Mouse (Mus musculus): ENCODE results near the gene Nlrp10. TPM values are rescaled to one million over a fixed set of nuclear protein-coding genes. Genes with fewer than 3 reads are reported as not detected.

The Nlrp10 gene
- polyA plus RNA-seq (2012), result 0.04 and 0.05 TPM in 2 replicates

DNA sequence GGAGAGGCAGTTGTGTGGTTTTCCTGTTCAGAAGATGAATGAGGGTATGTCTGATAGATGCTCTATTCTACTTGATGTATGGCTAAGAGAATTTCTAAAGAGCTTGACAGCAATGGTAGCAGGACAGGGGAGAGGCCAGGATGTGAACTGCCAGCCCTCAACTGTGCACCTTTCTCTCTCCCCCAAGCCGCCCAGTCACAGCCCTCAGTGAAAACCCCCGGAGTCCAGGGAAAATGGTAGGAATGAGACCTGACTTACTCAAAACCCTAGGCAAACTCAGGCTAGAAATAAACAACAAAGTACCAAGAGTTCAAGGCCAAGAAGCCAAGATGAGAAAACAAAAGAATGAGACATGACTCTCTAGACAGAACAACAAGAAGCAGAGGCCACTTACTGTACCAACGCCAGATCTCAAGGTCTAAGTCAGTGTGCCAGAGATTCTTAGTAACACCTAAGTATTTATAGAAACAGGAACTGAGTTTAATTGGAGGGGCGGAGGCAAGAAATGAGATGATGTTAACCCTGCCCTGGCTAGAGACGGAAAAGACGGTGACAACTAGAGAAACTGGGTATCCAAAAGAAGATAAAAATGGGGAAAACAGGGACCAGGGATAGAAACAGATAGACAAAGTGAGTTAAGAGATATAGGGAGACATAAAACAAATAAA, at the start of gene Nlrp10:
Gene Nlrp10 (minus strand): TSS at position 453 of the 668 bp plus-strand sequence.
- TF ChIP-seq GATA1 (IDR thresholded peaks at IDR 0.05; ENCODE audit: low read length), result no peak

DNA sequence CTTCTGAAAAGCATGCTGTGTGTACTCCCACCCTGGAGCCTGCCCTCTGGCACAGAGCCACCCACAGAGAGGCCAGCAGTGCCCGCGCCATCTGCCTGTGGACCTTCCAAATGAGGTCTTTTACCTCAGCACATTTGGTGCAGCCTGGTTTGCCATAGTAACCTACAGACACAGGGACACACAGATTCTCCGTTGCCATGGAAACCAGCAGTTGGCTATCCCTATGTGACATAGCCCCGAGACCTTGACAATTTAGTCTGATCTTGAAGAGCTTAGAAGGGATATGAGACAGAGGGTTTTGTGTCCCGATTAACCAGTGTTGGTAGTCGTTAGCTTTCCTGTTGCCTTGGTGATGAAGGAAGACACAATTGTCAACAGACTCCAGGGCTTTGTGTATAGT, 42.3 kb upstream of the Nlrp10 start:
- TF ChIP-seq GATA1 (IDR thresholded peaks at IDR 0.05; ENCODE audit: low read length), result no peak

DNA sequence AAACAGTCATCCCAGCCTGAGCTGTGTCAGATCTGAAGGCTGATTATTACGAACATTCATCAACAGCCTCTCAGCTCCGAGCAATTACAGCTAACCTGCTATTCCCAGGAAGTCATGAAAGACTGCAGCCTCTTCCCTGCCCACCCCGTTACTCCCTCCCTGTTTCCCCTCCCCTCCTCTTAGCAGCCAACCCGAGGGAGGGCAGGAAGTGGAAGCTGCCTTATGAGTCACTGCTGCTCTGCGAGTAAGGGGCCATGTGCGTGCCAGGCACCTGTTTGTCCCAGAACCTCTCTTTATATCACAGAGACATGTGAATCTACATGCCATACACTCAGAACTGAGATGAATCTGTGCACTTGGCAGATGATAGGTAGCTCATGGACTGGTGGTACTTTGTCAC, 38.2 kb upstream of the Nlrp10 start:
- TF ChIP-seq GATA1 (IDR thresholded peaks at IDR 0.05; ENCODE audit: low read length), result no peak

DNA sequence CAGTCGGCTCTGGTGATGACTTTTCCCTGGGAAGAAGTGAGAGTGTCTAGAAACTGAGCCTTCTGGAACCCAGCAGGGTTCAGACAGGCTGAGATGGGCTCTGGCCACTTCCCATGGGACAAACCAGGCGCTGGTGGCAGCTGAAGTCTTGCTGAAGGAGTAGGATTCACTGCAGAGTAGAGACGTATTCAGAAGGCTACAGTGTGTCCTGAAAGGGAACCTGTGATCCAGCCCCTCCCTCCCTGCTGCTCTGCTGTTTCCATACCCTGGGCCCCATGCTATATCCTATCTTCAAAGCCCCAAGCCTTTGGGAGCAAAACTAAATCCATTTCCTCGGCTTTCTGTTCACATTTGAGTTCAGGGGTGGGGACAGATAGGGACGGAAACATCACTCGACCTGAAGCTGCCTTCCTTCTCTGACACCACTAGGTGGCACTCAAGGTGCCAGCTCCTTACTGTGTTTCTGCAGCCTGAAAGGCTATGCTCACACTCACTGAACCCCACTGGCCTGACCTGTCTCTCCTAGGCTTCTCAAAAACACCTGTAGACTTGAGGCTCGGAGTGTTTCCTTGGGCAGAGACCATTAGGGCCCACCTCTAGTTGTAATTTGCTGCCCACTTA, 36.9 kb upstream of the Nlrp10 start:
- no peak for TF ChIP-seq GATA1 (IDR thresholded peaks at IDR 0.05; ENCODE audit: low read length)

DNA sequence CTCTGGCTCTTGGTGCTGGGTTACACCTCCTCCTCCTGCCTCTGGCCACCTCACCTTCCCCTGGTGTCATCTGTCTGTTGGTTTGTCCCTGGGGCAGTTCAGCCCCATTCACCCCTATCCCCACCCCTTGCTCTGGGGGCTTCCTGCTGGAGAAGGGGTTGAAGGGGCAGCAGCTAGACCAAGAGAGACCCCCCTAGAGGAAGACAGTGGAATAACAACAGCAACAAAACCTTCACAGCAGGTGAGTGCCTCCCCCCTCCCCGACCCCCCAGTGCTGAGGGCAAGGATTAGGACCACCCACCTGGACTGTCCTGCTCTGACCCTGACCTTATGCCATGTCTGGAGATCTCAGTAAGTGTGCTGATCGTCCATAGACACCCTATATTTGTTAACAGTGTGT, 36.0 kb upstream of the Nlrp10 start:
- no peak for TF ChIP-seq GATA1 (IDR thresholded peaks at IDR 0.05; ENCODE audit: low read length)

DNA sequence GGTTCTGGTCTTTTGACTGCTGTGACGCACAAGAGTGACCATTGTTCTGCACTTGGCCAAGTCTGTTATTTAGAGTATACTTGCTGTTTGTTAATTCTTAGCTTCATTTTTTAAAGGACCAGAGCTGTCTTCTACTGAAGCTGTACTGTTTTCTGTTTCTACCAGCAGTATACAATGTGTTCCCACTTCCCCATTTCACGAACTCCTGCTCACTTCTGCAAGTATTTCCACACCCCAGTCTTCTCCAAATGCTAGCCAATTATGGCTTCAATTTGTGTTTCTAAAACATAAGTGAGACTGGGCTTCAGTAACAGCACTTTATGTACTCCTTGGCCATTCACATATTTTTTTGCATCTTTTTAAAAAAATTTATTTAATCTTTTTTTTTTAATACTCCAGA, 27.8 kb upstream of the Nlrp10 start:
- no peak for TF ChIP-seq GATA1 (IDR thresholded peaks at IDR 0.05; ENCODE audit: low read length)

DNA sequence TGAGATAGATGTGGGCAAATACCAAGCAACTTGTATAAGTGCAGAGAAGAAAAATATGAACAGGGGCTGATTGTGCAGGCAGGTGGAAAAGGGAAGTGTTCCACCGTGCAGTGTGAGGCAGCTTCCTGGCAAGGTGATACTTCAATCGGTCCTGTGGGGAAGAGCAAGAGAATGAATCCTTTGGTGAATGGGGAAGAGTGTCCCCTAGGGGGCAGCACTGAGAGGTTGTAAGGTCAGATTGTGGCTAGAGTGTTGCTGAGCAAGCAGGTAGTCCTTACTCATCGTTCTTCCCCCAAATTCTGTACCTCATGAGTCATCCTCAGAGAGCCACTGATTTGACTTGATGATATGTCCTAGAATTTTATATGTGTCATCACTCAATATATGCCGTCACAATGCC, 24.2 kb upstream of the Nlrp10 start:
- no peak for TF ChIP-seq GATA1 (IDR thresholded peaks at IDR 0.05; ENCODE audit: low read length)

DNA sequence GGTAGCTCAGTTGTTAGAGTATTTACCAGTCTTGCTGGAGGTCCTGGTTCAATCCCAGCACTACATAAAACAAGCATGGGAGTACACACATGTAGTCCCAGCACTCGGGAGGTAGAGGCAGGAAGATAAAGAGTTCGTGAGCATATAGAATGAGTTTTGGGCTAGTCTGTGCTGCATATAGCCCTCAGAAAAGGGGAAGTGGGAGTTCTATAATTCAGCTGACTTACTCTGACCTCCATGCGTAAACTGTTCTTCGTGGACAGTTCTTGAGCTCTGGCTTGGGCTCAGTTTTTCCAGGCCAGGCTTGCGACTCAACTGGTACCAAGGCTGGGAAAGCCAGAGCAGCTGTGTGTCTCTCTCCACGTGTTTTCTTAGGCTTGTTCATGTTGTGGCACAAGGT, 22.8 kb upstream of the Nlrp10 start:
- no peak for TF ChIP-seq GATA1 (IDR thresholded peaks at IDR 0.05; ENCODE audit: low read length)

DNA sequence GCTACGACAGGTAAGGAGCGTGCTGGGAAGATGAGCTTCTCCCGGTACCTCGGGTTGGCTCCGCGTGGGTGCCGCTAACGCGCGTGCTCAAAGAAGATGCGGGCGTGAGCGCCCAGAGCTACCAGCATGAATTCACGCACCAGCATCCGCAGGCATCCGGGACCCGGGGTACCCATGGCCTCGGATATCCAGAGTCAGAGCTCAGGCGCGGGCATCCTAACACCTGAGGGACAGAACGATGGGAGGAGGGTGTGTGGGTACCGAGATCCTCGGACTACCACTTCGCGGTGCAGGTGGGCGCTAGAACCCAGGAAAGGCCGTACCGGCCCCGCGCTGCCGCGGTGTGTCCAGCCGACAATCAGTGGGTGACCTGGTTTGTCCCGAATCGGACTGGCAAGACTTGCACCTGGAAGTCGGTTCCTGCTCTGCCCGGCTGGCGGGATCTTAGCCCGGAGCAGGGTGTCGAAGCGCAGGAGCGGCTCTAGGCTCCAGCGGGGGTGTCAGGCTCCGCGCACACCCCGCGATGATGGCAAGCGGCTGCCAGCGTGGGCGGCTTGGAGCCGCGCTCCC, 20.9 kb upstream of the Nlrp10 start:
- no peak for TF ChIP-seq GATA1 (IDR thresholded peaks at IDR 0.05; ENCODE audit: low read length)

DNA sequence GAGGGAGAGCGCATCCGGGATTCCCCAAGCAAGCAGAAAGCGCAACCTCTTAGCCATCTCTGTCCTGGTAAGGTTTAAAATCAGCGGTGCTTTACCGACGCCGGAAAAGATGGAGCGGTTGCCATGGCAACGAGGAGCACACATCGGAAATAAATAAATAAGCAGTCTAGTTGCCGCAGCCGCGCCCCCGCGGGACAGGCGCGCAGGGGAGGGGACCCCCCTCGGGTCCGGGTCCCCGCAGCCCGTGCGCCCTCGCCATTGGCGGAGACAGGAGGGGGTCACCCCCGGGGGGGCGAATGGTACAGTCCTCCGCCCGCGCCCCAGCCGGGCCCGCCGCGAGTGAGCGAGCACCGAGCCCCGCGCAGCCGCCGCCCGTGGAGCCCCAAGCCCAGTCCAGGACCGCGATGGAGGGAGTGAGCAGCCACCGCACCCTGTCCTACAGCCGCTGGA, 20.4 kb upstream of the Nlrp10 start, which contains the start of gene Tub:
Gene Tub (plus strand): TSS at position 27 of the 450 bp plus-strand sequence.
- no peak for TF ChIP-seq GATA1 (IDR thresholded peaks at IDR 0.05; ENCODE audit: low read length)

DNA sequence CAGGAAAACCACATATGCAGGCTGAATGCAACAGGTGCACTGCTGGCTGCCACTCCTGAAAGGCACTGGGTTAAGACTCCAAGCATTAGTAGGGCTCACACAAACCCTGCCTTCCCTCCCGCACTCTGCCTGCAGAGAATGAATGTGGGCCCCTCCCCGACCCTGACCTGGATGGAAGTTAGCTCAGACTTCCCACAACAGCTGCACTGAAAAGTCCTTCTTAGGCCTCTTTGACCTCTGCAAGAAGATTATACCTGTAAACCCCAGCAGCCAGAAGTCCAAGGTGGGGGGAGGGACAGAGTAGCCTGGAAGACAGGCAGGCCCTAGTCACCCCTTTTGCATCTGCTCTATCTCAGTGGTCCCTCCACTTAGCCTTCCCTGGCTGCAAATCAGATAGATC, 19.3 kb upstream of the Nlrp10 start:
- no peak for TF ChIP-seq GATA1 (IDR thresholded peaks at IDR 0.05; ENCODE audit: low read length)

DNA sequence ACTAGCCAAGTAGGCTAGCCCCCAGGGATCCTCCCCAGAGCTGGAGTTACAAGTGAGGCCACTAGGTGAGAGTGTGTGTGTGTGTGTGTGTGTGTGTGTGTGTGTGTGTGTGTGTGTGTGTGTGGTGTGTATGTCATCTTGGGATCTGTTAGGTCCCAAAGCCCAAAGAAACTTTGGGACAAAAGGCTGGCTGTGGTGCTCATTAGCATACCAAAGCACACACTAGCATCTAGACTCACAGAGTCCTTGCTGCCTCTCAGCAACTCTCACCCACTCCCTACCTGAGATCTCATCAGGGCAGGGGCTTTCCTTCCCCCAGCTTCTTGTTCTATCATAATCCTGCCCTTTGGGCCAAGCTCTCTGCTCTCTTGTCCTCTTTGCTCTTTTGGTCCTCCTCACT, 18.6 kb upstream of the Nlrp10 start:
- no peak for TF ChIP-seq GATA1 (IDR thresholded peaks at IDR 0.05; ENCODE audit: low read length)

DNA sequence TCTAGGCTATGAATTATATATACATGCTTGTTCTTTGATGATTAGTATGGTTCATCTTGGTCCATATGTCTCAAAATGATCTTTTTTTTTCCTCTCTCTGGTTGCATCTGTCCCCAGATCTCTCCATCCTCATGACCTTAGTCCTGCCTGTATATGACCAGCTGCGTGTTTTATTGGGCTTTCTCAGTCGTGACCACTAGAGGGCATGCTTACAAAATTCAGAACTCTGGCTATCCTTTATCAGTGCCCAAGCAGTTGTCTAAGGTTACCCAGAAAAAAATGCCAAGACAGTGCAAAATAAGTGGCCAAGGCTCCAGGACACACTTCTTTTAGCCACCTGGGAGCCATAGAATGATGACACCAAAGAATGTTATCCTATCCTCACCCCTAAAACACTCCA, 14.0 kb upstream of the Nlrp10 start:
- no peak for TF ChIP-seq GATA1 (IDR thresholded peaks at IDR 0.05; ENCODE audit: low read length)

DNA sequence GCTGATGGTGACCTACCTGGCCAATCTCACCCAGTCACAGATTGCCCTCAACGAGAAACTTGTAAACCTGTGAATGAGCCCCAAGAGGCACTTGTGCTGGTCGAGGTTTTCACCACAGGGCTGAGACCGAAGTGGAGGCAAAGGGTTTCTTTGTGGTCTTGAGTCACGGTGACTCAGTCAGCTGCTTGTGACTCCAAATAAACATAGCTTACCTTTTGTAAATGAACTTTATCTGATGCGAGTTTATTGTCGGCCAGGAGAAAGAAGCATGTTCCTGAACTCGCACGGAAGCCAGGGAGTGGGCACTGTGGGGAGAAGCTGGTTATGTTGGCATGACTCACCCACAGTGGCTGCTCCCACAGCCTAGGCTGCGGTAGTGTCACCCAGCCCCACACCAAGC, 11.5 kb upstream of the Nlrp10 start:
- no peak for TF ChIP-seq GATA1 (IDR thresholded peaks at IDR 0.05; ENCODE audit: low read length)

DNA sequence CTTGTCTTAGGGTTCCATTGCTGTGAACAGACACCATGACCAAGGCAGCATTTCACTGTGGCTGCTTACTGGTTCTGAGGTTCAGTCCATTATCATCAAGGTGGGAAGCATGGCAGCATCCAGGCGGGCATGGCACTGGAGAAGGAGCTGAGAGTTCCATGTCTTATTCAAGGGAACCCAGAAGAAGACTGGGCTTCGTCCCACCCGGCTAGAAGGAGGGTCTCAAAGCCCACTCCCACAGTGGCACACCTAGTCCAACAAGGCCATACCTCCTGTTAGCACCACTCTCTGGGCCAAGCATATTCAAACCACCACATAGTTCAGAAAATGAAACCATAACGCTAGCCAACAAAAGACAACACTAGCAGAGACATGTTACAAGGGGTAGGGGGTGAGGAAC, 6.6 kb upstream of the Nlrp10 start:
- no peak for TF ChIP-seq GATA1 (IDR thresholded peaks at IDR 0.05; ENCODE audit: low read length)

DNA sequence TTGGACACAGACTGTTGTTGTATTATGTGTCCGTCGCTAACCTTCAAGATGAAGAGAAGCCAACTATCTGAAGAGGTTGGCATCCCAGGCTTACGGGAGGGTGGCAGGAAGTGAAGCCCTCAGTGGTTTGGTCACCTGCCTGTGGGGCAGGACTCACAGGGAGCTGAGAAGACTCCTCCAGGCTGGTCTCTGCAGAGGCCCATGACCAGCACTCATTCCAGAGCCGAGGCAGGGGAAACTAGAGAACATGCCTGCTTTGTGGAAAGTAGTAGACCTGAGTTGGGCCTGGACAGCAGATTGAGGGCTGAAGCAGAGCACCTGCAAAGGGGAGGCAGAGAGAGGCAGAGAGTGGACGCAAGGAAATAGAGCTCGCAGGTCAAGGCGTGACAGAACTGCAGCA, 5.4 kb upstream of the Nlrp10 start:
- no peak for TF ChIP-seq GATA1 (IDR thresholded peaks at IDR 0.05; ENCODE audit: low read length)

DNA sequence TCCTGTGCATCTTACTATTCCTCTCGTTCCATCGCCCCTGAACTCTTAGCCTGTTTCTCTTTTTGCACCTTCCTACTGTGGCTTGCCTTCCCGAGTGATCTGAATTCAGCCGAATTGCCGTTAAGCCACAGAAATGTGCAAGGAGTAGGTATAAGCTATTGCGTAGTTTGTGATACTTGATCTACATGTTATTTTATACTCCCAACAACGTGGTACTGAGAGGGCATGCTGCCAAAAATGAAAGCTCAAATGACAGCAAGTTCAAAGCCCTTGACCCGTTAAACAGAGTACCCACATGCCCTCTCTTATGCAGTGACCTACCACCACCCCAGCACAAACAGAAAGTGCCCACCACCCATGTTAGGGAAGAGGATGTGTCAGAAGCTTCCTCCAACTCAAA, 4.9 kb upstream of the Nlrp10 start:
- no peak for TF ChIP-seq GATA1 (IDR thresholded peaks at IDR 0.05; ENCODE audit: low read length)

Data from G1E-ER4 (cell line).